Mouse (Mus musculus): ENCODE measurements around the gene Mea1.

Mea1 gene

DNA sequence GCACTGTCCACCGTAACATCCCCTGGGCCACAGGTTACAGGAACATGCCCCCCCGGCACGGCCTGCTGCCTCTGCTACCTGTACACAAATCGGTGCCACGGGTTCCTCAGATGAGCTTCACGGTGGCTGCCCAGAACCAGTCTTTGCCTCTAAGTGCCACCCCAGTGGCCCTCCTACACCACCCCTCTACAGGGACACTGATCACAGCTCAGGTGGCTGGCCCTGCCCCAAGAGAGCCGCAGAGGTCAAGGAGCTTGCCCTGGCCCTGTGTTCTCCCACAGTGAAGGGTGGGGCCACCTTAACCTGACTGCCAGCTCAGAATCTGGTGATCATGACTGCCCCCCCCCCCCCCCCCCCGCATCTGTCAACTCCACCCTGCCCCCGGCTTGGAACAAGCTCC is at the start of gene Mea1:
Gene Mea1, plus strand, starts transcription at position 378 of the 400 bp plus-strand sequence.
- no peak for DNase-seq

DNA sequence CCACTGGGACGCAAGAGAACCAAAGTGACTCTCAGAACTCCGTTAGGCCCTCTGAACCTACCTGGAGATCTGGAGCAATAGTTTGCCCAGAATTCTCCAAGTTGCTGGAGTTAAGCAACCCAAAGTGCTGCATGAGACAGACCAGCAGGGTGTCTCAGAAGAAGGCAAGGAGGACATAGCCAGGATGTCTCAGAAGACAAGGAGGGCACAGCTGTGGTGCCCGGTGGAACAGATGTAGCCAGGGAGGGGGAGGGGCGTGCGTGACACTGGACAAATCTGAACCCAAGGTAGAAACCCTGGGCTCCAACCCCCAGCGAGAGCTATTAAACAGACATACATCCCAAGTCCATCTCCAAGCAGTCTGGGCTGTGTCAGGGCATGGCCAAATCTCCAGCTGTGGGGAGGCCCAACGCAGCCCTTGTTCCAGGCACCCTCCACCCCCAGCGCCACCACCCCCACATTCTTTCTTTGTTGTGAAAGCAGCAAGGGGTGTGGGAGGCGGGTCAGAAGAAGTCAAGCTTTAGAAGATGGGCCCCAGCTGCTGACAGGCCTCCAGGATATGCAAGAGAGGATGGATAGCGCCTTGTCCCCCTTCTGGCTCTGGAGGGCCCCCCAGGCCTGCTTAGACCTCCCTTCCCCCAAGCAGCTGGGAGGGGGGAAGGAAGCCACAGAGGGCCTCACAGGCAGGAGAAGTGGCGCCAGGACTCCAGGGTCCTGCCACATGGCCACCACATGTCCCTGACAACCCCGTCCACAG is 48.7 kb upstream of the Mea1 start:
- DNase-seq = no peak

DNA sequence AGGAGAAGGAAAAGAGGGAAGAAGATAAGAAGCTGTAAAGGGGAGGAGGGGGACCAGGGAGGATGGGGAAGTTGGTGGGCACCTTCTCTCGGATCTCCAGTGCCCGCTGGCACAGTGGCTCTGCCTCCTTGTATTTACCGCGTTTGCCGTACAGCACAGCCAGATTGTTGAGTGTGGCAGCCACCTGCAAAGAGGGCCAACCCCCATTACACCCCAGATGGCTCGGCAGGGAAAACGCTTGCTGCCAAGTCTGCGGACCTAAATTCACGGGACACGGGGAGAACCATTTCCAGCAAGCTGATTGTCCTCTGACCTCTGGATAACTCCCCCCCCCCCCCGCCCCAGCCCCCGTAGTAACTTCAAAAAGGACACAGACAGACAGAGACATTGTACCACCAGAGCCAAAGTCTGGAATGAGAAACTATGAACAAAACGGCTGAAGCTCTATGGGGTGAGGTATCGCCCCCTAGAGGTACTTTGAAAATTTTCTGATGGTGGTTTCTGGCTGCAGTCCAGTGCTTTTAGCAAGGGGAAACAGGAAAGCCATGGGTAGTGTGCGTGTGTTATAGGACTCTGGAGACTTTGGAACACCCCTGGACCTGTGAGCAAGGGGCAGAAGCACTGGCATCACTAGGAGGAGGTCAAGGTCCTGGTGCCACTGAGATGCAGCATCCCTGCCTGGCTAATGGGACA is 41.6 kb upstream of the Mea1 start:
- peak; percentile 69 for DNase-seq

DNA sequence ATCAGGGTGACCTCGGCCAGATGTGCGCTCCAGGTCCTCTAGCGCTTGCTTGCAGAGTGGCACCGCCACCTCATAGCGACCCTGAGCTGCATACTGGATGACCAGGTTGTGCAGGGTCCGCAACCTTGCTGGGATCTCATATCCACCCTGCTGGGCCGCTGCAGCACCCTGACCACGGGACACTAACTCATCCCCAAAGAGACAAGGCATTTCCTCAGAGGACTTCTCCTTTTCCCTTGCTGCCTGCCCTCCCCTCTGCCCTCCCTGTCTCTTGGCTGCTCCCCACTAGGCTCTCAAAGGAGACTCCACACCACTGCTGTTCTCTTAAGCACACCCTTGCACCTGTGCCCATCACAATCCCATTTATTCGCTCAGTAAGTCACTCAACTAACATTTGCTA is 38.7 kb upstream of the Mea1 start:
- no peak for DNase-seq

DNA sequence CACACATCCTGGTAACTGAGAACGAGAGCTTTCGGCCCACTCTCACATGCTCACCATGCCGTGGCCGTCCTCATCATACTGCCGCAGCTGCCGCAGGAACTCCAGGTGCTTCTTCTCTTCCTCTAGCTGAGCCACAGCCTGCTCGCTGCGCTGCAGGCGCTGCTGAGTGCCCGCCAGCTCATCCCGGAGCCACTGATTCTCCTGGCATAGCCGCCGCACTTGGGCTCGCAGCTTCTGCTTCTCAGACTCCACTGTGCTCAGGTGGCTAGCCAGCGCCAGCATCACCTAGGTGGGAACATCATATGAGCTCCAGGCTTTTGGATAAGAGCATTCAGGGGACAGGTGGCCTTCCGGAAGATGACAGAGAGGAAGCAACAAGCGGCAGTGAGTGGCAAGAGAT is 36.5 kb upstream of the Mea1 start:
- DNase-seq = no peak

DNA sequence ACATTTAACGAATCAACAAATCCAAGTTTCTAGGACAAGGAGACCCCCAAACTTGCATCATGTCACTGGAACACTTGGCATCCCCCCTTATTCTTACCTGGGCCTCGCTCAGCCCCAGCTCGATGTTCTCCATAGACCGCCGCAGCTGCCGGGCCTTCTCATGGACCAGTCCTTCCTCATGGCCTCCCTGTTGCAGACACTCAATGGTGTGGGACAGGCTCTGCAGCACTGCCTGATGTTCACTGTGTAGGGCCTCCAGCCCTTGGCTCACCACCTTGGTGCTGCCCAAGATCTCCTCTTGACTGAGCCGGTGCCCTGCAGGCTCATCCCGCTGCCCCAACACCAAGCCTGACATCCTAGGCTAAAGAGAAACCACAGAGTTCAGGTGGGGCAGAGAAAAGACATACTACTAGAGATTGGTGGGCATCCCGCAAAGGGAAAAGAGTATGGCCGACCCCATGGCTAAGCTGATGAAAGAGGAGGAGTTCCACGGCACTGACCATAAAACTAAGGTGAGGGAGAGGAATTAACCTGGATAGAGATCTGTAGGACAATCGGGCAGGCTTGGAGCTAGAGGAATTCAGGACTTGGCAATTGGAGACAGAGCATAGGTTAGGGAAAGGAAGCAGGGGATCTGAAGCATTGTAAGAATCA is 34.3 kb upstream of the Mea1 start:
- no peak for DNase-seq

DNA sequence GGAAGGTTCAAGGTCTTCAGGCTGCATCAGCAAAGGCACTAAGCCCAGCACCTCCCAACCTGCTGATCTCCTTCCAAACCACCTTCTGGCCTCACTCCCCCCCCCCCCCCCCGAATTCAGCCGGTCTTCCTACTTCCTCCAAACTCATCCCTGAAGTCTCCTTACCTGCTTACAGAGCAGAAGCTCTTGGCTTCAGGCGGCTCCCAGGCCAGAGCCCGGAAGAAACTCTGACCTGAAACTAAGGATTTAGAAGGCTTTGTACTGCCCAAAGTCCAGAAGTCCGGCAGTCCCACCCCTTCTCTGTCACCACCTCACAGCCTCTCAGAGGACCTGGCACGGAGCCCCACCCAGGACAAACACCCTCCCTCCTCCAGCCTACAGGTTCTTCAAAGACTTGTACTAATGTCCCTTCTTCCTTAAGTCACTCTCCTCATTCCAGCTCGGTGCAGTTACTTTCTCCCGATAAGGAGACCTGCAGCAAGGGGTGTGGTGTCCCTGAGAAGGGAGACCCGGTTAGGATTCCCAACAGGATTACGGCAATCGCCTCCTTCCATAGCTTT is 33.6 kb upstream of the Mea1 start:
- DNase-seq = no peak

DNA sequence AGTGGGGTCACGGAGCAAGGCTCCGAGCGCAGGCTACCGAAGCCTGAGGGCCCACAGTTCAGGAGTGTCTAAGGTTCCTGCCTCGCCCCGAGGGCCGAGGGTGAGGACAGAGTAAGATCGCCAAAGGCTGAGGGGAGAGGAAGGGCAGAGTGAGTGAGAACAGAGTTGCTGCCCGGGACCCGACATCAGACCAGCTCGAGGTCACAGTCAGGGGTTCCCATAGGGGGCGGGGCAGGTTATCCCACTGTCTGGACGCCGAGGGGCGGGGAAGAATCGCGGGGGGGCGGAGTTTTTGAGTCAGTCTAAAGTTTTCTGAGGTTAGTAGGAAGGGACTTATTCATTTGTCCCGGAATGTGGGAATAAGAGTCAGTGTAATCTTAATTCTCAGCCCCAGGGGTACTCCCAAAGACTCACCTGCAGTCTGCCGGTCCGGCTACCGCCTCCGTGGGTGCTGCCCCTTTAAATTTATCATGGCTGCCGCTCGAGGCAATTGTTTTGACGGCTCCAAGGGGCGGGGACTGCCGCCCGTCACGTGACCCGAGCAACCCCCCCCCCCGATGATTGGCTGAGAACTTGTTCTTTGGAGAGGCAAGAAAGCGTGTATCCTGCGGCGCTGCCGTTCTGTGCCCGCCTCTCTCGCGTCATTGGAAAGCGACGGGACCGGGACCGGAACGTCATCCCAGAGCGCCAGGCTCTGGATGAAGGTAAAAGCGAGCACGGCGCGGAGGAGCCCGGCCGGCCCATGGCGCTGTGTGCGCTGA is 32.9 kb upstream of the Mea1 start, which contains the start of the genes Klc4 and Mrpl2:
Gene Klc4, minus strand, starts transcription at position 462 of the 761 bp plus-strand sequence.
Gene Mrpl2, plus strand, starts transcription at position 669 of the 761 bp plus-strand sequence.
- peak; percentile 98 for DNase-seq

DNA sequence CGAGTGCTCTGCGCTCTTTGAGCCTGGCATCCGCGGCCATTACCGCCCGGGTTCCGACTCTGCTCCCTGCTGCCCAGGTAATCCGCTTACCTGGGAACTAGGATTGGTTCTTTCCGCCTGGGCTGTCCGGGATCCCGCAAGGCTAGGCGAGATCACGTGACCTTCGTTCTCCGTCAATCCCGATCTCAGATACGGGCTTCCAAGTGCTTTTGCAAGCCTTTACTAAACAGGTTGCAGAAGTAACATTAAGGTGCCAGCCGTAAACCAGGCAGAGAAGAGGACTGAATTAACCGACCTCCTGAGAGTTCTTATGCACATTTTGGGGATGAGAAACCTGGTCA is 32.3 kb upstream of the Mea1 start:
- no peak for DNase-seq

DNA sequence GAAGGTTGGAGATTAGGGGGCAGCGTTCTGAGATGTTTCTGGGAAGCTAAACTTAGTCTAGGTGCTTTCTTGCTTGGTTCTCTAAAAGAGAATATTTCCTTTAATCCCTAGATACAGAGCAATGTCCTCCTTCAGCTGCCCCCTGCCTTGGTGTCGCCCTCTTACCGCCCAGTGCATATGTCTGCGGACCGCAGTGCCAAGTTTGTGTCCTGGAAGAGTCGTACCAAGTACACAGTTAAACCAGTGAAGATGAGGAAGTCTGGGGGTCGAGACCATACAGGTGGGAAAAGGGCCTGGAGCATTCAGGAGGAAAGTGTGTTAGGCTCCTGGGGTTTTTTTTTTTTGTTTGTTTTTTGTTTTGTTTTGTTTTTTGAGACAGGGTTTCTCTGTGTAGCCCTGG is 31.3 kb upstream of the Mea1 start:
- DNase-seq = no peak

DNA sequence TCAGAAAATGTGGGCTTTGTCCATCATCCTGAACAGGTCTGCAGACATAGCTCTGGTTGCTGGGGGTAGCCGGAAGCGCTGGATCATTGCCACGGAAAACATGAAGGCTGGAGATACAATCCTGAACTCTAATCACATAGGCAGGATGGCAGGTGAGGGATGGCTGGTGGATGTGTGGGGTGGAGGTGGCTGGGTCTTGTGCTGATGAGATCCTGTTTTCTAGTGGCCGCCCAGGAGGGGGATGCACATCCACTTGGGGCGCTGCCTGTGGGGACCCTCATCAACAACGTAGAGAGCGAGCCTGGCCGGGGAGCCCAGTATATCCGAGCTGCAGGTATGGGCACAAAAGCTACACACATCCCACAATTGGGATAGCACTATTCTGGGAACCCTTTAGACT is 30.2 kb upstream of the Mea1 start:
- DNase-seq = no peak

DNA sequence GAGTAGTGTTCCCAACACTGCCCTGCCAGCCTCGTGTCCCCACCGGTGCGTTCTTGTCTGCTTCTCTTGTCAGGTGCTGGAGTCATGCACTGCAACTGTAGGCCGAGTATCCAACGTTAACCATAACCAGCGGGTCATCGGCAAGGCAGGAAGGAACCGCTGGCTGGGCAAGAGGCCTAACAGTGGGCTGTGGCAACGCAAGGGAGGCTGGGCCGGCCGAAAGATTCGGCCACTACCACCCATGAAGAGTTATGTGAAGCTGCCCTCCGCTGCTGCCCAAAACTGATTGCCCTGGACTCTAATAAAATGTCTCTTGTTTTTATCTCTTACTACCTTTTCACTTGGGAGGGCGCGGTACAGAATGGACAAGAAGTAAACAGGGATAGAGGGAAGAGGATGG is 28.8 kb upstream of the Mea1 start:
- no peak for DNase-seq

DNA sequence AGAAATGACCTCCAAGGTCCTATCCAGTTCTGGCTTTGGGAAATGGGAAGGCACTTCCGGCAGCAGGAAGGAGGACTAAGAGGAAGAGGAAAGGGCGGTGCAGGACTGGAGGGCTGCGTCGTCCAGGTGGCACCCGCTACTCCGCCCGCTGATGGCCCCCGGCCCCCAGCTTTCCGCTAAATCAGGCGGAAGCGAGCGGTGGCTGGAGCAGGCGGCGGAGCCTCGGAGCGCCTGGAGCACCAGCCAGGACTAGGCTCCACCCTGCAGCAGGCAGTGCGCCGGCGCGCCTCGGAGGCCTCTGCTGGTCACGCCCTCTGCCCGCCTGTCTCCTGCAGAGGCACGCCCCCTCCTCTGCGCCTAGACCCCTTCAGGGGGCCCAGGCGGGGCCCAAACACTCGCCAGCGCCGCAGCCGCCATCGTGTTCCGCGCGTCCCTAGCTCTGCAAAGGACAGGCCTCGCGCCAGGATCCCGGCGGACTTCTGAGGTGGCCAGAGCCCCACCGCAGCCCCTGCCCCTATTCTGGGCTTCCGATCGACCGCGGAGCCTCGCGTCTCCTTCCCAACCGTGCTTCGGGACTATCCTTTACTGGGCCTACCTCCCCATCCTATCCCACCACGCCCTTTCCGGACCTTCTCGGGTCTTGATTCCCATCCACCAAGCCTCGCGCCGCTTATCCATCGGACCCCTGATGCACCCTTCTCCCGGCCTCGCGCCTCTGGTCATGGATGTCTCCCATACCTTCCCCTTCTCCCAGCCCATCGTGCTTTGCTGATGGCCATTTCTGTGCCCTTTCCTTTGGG is 28.2 kb upstream of the Mea1 start, which contains the start of gene Cul7:
Gene Cul7, plus strand, starts transcription at position 106 of the 800 bp plus-strand sequence.
- DNase-seq = peak; percentile 94

DNA sequence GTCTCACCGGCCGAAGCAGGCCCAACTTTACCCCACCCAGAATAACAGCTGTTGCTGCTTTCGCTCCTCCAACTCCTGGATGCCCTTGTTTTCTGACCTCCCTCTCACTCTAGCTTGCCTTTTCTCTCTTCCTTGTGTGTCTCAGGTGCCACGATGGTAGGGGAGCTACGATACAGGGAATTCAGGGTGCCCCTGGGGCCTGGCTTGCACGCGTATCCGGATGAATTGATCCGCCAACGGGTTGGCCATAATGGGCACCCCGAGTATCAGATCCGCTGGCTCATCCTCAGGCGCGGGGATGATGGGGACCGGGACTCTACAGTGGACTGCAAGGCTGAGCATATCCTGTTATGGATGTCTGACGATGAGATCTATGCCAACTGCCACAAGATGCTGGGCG is 27.3 kb upstream of the Mea1 start:
- no peak for DNase-seq

DNA sequence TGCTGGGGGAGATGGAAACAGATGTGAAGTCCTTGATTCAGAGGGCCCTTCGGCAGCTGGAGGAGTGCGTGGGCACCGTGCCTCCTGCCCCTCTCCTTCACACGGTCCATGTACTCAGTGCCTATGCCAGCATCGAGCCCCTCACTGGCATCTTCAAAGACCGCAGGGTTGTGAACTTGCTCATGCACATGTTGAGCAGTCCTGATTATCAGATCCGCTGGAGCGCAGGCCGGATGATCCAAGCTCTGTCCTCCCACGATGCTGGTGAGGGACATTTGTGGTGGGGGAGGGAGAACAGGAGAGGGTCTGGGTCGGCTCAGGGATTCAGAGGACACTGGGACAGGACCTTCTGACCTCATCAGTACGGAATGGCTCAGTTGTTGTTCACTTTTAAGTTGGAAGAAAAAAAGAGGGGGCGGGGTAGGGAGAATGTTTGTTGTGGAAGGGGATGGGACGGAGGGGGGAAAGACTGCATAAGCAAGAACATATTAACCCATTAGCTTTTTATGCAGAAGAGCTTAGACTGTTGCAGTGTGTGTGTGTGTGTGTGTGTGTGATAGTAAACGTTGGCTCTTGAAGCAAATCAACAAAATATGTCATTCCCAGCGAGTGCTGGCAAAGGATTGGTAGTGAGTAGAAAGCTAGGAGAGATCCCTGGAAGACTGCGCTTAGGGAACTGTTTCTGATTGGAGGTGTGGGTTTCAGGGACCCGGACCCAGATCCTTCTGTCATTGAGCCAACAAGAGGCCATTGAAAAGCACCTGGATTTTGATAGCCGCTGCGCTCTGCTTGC is 26.6 kb upstream of the Mea1 start:
- no peak for DNase-seq

DNA sequence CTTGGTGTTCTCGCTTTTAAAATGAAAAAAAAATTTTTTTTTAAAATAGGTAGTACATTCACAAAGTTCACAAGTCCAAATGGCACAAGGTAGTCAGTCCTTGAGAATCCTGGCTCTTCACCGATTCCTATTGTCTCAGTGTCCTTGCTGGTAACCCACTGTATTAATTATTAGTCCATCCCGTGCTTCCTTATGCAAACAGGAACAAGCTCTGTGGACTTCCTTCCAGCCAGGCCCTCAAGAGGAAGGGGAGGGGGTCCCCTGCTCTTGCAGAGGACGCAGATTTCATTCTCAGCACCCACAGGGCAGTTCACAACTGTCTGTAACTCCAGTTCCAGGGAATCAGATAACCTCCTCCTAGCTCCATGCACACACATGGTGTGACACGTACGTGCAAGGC is 22.5 kb upstream of the Mea1 start:
- no peak for DNase-seq

DNA sequence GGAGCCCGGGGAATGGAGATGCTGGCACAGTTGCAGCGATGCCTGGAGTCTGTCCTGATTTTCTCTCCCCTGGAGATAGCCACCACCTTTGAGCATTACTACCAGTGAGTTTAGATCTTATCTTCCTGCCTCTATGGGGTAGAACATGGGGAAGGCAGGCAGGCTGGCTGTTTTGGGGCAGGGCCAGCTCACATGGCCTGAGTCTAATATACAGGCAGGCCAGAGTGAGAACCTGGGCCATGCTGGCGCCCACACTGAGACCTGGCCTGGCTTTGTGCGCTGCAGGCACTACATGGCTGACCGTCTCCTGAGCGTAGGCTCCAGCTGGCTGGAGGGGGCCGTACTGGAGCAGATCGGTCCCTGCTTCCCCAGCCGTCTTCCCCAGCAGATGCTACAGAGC is 17.2 kb upstream of the Mea1 start:
- DNase-seq = no peak

DNA sequence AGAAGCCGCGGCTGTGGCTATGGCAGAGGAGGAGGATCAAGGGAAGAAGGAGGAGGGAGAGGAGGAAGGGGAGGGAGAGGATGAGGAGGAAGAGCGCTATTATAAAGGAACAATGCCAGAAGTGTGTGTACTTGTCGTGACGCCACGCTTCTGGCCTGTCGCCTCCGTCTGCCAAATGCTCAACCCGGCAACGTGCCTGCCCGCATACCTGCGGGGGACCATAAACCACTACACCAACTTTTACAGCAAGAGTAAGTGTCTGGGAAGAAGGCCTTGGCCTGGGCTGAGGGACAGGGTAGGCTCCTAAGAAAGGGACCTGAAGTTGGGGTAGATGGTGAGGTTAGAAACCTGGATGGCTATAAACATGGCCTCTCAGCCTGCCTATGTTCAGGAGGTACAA is 16.6 kb upstream of the Mea1 start:
- DNase-seq = no peak

DNA sequence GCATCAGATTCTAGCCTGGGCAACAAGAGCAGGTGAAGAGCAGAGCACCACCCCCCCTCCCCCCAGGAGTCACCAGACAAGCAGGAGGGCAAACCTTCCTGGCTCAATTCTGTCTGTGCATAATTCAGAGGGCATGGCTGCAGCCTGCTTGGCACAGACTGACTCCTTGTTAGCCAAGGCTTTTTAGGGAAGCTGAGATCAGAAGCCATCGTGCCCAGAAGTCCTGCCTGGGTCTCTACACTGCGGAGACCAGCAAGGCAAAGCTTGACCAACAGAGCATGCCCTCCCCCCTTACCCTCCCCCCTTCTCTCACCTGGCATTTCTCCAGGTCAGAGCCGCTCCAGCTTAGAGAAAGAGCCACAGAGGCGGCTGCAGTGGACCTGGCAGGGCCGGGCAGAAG is 15.9 kb upstream of the Mea1 start:
- no peak for DNase-seq

DNA sequence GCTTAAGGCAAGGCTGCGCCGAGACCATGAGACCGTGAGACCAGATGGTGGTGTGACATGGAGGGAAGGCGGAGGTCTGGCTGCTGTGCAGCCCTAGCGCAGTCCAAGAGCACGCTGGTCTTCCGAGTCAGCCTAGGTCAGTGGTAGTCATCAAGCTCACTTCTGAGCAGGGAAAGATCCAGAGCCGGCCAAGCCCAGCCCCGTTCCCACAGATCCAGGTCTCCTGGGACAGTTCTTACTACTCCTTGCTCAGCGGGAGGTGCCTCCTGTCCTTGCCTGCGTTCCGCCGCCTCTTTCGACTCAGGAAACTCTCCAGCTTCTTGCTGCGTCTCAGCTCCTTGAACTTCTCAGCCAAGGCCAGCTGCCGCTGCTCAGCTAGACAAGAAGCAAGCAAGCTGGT is 10.9 kb upstream of the Mea1 start:
- DNase-seq = no peak

DNA sequence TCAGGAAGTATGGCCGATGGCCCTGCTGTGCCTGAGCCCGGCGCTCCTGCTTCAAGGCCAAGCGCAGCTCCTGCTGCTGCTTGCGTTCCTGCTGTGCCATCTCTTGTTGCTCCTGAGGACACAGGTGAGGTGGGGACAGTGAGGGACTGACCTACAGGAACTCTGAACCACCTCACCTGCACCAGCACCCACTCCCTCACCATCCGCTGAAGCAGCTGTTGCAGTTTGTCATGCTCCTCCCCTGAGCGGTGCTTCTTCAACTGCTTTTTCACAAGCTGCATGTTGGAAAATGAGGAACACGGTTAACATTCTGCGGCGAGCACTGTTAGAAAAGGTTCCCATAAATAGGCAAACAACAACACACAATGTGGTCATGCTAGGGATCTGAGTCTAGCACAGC is 8.7 kb upstream of the Mea1 start:
- no peak for DNase-seq

Data from right cerebral cortex, adult 18-20 months (tissue).